Mouse (Mus musculus) right cerebral cortex, postnatal 10 days (tissue): ENCODE results near the gene Snx25.
"Not testable (repeated sequence)": the region's sequence is repeated elsewhere in the genome, so short reads cannot be mapped to it uniquely, and the experiment has no call there.

Source experiments
- DNase-seq, 2 experiments: peaks; one replicate each; pipeline ENCODE4 v3.0.0; 2021; ENCODE audit warnings: low spot score in 2 of 2

Snx25 gene

GRCm38 (mm10) chr8:46137336-46137735 is 14.6 kb downstream of the Snx25 start:
- DNase-seq = no peak

GRCm38 (mm10) chr8:46135546-46135945 is 16.4 kb downstream of the Snx25 start:
- DNase-seq = peak in 1 of 2 experiments; percentile 10

GRCm38 (mm10) chr8:46130426-46130825 is 21.5 kb downstream of the Snx25 start:
- peak in 1 of 2 experiments; percentile 12 for DNase-seq

- DNase-seq = peak in 1 of 2 experiments; percentile 12
These were observed 29.5 kb downstream of the Snx25 start for GRCm38 (mm10) chr8:46122498-46122897.

- no peak for DNase-seq
These were observed 32.8 kb downstream of the Snx25 start for GRCm38 (mm10) chr8:46119176-46119575.

GRCm38 (mm10) chr8:46117172-46117571 is 34.8 kb downstream of the Snx25 start:
- DNase-seq = no peak

- DNase-seq = not testable (repeated sequence)
These were observed 38.4 kb downstream of the Snx25 start for GRCm38 (mm10) chr8:46113421-46114170.

- no peak for DNase-seq
These were observed 44.3 kb downstream of the Snx25 start for GRCm38 (mm10) chr8:46107690-46108089.

- no peak for DNase-seq
These were observed 48.5 kb downstream of the Snx25 start for GRCm38 (mm10) chr8:46103434-46103833.

GRCm38 (mm10) chr8:46092667-46093360 is 59.1 kb downstream of the Snx25 start:
- DNase-seq = no peak

- DNase-seq = no peak
These were observed 68.8 kb downstream of the Snx25 start for GRCm38 (mm10) chr8:46083141-46083540.

GRCm38 (mm10) chr8:46081030-46081429 is 70.9 kb downstream of the Snx25 start:
- no peak for DNase-seq

- DNase-seq = no peak
These were observed 73.1 kb downstream of the Snx25 start for GRCm38 (mm10) chr8:46078866-46079265.

- no peak for DNase-seq
These were observed 76.7 kb downstream of the Snx25 start for GRCm38 (mm10) chr8:46075223-46075622.

GRCm38 (mm10) chr8:46073540-46074140 is 78.3 kb downstream of the Snx25 start:
- DNase-seq = no peak

GRCm38 (mm10) chr8:46072798-46073197 is 79.2 kb downstream of the Snx25 start:
- no peak for DNase-seq

- DNase-seq = peak; percentile 34 to 35
These were observed 111.7 kb downstream of the Snx25 start for GRCm38 (mm10) chr8:46040260-46040659.

GRCm38 (mm10) chr8:46039666-46040065 is 112.3 kb downstream of the Snx25 start:
- no peak for DNase-seq

- no peak for DNase-seq
These were observed 115.7 kb downstream of the Snx25 start for GRCm38 (mm10) chr8:46036217-46036616.

- DNase-seq = no peak
These were observed 127.6 kb downstream of the Snx25 start for GRCm38 (mm10) chr8:46024392-46024791.

GRCm38 (mm10) chr8:46022758-46023157 is 129.2 kb downstream of the Snx25 start:
- DNase-seq = no peak

GRCm38 (mm10) chr8:46022203-46022602 is 129.8 kb downstream of the Snx25 start:
- no peak for DNase-seq
